Mouse (Mus musculus) heart, adult 8-10 months (tissue): Measurements from ENCODE around the gene Prg2. TPM values are rescaled to one million over a fixed set of nuclear protein-coding genes. Genes with fewer than 3 reads are reported as not detected.
A peak's percentile ranks its signal among the peaks of the same experiment; 100 is the strongest.

Source experiments
- DNase-seq: peaks from one replicate; pipeline ENCODE4 v3.0.0; 2022; ENCODE audit warnings: low spot score
- total RNA-seq, 4 experiments: library from RNA; stranded (reverse); gene quantifications; 2 replicates each; pipeline ENCODE4 v1.2.4; 2022

The Prg2 gene
- total RNA-seq, 4 experiments from 2014 or later: not detected

DNA sequence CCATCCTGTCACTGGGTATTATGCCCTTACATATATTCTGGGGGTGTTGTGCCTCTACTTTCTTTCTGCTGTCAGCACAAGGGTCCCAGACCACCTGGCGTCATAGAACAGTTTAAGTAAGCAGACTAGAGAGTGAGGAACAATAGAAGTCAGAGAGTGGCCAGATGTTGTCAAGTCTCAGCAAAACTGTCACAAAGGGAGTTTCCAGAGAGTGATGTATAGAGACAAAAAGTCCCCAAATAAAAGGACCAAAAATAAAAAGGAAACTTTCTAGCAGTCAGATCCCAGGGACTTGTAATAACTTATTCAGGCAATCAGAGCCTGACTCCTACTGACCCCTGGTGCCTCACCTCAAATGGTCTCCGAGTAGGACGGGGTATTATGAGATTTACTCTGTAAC lies 18.4 kb upstream of the Prg2 start:
- DNase-seq: no peak

DNA sequence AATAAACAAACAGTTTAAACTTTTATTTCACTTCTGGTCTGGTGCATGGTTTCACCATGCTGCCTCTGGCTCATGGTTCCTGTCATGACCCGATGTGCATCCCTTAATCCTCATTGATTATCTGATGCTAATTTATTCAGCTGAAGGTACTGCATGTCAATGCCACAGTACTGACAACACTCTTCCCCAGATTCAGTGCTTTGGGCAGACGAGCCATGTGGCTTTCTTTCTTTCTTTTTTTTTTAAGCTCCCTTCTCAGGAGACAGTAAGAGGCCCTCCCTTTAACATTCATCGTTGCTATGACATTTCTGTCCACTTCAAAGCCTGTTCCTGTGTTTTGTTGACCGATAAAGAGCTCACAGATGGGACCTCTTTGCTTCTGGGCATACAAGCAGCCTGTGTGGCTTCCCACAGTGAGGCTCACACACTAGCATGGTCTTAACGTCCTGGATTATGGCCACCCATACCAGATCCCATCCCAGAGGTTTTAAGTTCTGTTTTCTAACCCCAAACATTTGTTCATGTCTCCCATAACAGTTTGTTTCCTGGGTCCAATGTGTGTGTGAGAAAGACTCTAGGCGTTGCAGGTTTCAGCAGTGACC lies 17.3 kb upstream of the Prg2 start:
- no peak for DNase-seq

DNA sequence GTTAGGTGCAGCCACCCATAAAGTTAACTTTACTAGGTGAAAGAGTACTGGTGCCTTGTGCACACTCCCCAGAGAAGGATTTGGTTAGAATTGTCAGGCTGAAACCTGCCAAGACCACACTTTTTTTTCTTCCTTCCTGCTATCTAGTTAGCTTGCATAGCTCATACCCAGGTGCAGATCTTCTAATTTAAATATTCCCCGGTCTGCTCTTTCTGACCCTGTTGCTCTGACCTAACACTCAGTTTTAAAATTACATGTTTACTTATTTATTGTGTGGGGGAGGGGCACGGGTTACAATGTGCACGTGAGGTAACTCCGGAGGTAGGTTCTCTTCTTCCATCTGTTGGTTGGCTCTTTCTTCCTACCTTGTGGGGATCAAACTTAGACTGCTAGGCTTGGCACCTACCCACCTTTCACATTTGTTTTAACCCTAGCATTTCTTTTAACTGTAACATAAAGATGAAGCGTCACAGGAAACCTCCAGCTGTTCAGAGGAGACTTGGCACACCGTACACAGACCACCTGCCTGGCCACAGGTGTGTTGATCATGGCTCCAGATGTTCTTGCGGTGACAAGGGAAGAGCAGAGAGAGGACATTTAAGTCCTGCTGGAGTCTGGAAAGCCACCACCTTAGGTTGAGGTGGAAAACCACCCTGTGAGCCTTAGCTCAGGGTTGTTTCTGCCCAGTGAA lies 16.0 kb upstream of the Prg2 start:
- DNase-seq: no peak

DNA sequence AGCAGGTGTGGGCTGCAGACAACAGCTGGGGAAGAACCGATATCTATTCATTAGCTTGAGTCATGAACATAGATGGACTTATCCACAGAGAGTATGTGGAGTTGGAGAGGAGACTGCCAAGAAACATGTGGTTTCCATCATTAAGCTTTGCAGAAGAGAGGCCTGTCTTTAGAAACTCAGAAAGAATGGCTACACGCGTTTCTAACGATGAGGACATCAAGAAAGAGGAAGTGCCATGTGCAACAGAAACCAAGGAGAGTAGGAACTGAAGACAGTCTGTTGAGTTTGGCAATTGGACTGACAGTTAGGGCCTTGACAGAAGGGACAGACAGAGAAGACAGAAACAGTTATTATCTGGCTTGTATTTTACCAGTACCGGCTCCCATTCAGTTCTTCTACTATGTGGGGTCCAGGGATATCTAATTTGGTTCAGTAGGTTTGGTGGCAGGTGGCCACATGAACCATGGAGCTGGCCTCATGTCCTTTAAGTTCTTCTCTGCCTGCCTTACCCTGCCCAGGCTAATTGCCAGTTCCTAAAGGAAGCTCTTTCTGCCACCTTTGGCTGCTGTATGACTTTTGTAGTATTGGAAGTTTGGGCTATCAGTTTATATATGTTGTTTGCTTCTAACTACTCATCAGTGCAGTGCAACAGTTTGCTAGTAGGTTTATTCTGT lies 12.8 kb upstream of the Prg2 start:
- no peak for DNase-seq

DNA sequence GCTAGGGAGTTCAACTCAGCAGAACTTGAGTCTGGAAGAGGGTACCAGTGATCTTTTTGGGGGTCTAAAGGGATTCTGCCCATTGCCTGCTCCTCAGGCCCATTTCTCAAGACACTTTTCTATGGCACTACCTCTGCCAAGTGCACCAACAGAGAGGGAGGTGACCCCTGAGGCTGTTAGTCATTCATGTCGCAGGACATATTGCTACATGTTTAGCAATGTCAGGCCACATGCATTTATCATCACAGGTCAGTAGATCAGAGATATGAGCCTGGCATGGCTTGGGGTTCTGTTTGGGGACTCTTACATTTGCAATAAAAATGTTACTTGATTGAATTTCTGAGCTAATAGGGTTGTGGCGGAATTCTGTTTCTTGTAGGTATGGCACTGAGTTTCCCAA lies 4.7 kb upstream of the Prg2 start:
- DNase-seq: no peak

DNA sequence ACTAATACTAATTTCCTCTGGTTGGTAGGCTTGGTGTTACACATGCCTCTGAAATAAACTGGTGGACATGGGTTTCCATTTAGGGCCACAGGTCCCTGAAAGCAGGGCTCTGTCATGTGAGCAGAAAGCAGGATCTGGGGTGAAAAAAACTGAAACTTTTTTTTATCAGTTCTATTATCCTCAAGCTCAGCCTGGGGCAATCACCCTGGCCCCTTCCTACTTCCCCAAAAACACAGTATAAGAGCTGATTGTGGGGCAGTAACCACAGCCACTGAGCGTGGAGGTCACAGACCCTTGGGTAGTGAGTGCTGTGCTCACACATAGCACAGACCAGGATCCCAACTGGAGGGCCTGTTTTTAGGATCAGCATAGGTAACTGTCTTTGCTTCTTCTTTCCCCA lies 7.7 kb downstream of the Prg2 start, which contains the start of gene Prg3:
Prg3 (plus strand) TSS at position 286 of the 400 bp plus-strand sequence.
- no peak for DNase-seq

DNA sequence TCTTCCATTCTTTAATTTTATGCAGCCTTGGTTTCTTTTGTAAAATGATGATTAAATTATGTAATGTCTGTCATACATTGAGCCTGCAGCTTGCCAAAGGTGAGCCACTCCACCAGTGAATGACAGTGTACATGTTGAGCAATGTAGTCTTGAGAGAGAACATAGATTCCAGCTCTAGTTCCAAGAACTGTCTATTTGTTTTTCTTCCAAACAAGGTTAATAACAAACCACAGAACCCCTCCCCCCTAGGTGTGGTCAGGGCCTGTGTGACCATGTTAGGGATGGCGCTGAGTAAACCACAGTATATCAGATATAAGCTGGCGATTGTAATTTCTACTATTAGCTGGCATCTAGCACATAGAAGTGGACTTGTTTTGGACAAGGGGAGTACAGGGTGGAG lies 16.1 kb downstream of the Prg2 start:
- no peak for DNase-seq

DNA sequence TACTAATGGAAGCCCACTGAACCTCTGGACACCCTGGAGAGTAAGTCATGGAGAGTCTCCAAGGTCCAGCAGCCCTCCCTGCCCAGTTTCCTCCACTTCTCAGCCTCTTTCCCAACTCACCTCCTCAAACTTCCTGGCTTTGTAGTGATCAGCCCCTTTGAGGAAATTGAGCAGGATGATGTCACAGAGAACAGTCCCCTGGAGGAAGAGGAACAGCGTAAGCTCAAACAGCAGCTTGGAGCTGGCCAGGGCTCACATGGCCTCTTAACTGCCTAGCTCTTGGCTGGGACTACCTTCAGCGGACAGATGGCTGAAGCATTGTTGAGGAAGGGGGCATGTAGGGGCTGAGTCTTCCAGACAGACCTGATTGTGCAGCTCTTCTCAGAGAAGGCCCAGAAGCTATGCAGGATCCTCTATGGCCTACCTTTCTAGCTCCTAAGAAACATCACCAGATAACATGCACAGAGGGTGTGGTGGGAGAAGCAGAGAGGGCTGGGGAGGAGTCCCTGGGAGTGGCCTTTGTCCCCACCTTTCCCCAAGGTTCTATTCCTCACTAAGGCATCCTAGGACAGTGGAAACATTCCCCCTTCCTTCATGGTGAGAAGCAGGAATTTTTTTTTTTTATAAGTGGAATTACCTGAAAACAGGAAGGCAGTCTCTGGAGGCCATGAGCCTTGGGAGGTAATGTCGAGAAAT lies 19.4 kb downstream of the Prg2 start:
- DNase-seq: peak; percentile 62

DNA sequence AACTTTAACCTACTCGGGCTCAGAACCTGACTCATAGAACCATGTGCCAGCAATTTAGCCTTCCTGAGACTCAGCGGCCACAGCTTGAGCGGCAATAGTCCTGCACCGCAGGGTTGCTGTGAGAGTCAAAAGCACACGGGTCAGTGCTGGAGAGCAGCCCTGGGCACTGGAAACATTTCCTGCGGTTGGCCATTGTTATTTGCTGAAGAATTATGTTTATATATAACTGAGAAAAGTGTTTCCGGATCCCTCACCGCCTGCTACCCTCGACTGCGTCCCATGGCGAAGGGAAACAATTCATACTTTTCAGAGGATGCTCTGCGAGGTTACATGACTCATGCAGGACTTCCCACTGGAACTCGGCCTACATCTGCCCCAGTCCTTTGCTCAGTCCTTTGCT lies 21.2 kb downstream of the Prg2 start:
- DNase-seq: peak; percentile 43

DNA sequence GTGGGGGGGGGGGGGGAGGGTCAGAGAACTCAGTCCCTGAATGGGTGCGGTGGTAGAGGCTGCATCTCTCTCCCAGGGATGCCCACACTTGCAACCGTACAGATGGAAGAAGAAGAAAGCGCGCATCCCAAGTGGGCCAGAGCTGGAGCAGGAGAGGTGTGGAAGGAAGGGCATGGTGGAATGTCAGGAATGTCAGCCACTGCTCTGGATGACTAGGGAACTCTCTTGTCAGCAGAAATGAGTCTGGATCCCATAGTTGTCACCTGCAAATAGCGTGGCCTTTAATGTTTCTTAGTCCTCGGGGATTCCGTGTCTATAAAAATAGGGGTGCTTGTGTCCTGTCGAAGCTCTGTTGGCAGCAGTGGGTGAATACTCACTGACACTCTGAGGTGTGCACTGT lies 22.3 kb downstream of the Prg2 start:
- DNase-seq: no peak

DNA sequence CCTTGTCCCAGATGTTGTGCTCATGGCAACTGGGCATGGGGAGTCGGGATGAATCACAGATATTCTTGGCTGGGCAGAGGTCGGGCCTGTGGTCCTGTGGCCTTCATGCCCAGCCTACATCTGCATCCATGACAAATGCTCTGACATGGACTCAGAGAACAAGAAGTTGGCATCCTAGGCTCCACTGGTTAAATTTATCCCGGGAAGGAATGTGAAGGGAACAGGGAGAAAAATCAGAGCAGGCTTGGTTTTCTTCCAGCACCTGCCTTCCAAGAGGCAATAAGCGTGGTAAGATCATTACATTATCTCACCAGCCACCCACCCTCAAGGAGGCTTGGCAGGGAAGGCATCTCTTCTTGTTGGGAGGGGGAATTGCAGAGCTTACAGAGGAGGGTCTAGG lies 24.1 kb downstream of the Prg2 start:
- DNase-seq: no peak

DNA sequence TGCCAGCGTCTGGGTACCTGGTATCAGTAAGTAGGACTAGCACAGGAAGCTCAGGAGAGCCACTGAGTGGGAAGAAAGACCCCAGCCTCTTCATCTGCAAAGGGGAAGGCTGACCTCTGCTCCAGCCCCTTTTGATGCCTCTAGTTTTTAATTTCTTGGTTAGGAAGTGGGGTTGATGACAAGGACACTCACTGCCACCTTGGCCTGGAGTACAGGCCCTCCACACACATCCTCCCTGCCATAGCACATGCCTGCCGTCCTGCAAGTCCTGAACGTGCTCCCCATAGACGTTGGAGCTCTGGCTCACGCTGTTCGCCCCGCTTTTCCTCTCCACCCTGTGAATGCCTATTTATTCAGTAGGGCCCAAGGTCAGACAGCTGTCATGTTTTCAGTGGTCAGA lies 26.3 kb downstream of the Prg2 start:
- no peak for DNase-seq

DNA sequence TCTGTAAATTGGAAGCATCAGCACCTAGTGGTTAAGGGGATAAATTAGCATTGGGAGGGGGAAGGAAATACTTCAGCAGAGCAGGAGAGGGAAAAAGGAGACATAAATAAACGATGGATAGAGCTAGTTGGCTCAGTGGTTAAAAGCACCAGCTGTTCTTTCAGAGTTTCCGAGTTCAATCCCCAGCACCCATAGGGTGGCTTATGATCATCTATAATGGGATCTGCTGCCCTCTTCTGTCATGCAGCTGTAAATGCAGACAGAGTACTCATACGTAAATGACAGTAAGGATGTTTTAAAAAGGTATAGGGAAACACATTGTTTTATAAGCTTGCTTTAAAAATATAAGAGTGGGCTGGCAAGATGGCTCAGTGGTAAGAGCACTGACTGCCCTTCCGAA lies 27.5 kb downstream of the Prg2 start:
- peak; percentile 49 for DNase-seq

DNA sequence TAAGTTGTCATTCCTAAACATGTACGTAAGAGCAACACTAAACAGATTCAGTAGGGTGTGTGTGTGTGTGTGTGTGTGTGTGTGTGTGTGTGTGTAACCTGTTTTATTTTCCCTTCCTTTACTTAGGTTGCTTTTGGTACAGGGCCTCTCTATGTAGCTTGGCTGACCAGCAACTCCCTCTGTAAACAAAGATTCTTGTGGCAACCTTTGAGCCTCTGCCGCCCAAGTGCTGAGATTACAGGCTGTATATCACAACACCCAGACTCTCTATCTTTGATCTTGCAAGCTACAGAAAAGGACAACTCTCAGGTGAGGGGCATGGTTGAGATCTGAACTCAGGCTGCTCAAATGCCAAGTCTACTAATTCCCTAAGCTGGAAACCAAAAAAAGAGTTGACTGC lies 29.0 kb downstream of the Prg2 start:
- no peak for DNase-seq

DNA sequence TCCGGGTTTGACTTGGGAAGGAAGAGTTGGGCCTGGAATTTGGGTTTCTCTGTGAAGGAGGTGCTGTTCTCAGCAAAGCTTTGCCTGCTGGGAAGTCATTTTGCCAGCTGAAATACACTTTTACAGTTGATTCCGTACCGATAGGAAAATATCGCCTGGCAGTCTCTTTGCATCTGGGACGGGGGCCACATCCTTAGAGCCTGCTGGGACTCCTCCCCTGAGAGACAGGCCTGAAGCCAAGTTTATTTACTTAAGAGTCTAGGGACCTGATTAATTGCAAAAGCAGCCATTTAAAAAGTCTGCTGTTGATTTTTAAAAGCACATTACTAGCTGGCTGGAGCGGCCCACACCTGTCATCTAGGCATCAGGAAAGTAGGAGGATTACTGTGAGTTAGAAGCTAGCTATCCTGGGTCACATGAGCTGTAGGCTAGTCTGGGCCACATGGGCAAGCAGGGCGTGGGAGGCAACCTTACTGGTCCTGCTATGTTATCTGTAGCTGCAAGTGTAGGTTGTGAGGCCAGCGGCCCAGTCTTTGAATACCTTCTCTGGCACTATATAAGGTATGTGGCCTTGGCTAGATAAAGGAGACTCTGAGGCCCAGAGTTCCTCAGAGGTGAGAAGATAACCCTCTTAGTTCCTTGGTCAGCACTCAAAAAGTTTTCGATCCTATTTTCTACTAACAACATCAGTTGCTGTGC lies 31.8 kb downstream of the Prg2 start:
- DNase-seq: peak; percentile 24

DNA sequence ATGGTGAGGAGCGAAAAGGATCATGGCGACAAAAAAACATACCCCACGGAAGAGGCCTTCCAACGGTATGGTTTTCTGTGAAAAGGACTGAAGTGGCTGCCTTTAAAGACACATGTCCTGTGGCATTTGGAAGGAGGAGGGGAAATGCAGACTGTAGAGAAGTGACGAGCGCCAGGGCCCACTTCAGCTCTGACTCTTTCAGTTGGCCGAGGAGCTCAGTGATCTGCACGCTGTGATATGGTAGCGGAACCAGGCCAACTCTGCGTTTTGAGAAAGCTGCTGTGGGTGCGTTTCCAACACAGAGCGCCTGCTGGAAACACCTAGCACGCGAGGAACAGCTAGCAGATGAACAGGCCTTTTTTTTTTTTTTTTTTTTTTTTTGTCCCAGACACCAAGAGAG lies 32.4 kb downstream of the Prg2 start:
- no peak for DNase-seq

DNA sequence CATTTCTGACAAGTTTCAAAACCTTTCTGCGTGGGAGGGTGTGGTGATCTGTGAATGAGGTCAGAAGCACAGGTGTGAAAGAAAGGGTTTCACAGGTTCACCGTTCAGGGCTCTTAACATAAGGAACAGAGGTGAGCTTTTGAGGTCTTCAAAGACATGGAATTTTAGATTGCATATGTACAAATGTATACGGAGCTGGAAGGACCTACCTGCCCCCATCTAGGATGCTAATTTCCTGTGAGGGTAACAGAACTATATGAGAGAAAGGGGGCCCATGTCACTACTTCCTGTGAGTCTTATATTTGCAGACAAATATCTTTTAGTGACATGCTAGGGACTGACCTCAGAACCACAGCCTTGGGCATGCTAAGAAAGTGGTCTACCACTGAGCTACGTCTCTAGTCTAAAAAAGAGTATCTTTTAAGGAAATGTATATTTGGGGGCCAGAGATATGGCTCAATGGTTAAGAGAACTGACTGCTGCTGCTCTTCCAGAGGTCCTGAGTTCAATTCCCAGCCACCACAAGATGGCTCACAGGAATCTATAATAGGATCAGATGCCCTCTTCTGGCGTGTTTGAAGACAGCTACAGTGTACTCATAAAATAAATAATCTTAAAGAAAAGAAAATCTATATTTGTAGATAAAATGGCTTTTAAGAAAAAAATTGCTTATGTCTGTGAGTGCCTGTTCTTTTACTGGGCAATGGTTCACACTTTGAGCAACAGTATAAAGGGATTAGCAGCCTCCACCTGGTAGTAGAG lies 33.7 kb downstream of the Prg2 start:
- DNase-seq: no peak

DNA sequence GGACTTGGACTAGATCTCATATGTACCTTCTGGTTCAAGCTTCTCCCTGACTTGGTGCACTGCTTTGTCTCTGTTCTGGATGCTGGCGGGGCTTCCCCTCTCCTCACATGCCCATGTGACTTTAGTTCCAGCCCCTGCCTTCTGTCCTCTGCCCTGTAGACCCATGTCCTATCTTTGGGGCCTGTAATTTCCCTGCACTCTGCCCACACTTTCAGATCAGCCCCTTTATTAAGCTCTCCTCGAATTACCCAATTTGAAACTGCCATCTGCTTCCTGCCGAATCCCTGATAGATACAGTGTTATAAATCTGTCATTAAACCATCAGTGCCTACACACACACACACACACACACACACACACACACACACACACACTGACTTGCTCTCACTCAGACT lies 34.3 kb downstream of the Prg2 start:
- DNase-seq: no peak

DNA sequence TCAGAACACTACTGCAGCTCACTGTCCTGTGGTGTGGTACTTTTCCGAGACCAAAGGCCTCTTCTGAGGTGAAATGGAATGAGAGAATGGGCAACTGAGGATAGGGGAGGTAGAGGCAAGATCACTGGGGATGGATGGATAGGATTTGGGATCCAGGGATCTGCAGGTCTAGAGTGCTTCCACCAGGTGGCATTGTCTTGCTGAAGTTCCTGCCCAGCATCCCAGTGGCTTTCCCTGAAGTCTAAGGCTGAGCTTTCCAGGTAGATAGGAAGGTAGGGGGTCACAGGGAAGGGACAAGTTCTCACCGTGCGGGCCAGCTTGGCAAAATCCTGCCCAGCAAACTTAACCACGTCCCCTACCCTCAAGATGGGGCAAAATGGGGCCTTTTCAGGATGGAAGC lies 41.8 kb downstream of the Prg2 start:
- DNase-seq: no peak

DNA sequence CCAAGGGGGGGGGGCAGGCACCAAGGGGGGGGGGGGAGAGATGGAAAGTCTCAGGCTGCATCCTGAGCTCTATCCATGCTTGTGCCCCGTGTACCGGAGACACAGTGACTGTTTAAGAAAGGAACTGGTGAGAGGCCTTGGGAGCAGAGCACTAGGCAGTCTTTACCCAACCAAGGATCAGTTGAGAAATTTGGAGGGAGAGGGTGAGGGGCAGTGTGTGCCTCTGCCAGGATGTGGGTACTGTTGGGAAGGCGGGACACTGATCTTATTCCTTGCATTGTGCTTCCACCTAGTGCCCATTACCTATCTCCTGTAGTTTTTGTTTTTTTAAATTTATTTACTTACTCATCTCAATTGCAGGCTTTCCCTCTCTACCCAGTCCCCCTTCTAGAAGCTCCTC lies 45.9 kb downstream of the Prg2 start:
- DNase-seq: no peak

DNA sequence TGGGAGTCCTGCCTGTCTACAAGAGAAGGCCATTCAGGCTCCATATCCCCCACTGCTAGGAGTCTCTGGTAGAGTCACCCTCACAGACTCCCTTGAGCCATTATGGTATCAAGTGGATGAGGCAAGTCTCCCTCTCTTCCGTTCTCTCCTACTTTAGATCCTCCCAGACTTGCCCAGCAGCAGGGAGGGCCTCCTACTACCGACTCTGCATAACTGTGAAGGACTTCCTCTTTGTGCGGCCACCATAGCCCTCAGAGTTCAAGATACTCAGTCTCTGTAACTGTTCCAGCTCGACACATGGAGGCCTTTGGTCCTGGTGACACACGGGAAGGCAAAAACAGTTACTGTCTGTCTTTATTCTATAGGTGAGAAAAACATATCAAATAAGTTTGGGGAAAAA lies 47.0 kb downstream of the Prg2 start:
- no peak for DNase-seq
